Mouse (Mus musculus): ENCODE measurements around the gene Rabggta.

- no peak for TF ChIP-seq CTCF (IDR thresholded peaks at IDR 0.05; ENCODE audit: control insufficient read depth, insufficient read depth, insufficient replicate concordance, low read depth, low read length)
- TF ChIP-seq POLR2A (IDR thresholded peaks at IDR 0.05; ENCODE audit: control insufficient read depth, low read depth, low read length) = no peak
Observed at GRCm38 (mm10) chr14:55709509-55709908, 12.6 kb downstream of the Rabggta start.
